Mouse (Mus musculus): ENCODE data around the gene Wwox. TPM values are rescaled to one million over a fixed set of nuclear protein-coding genes. Genes with fewer than 3 reads are reported as not detected.
A peak's percentile ranks its signal among the peaks of the same experiment; 100 is the strongest.

Gene Wwox
- total RNA-seq, 2 experiments from 2014 or later: 10.5 to 11.3 TPM

DNA sequence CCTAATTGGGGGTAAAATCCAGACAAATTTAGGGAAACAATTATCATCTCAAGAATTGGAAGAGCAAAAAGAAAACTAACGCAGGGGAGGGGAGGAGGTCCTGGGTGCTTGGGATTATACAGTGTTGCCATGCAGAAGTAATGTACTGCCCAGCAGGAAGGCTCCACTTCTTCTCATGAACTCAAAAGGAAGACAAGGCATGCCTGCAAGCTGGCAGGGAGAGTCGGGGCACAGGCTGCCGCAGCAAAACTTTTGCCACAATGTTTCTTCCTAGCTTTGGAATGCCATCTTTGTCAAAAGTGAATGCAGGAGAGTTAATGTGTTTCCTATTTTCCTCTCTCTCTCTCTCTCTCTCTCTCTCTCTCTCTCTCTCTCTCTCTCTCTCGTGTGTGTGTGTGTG is 163.6 kb downstream of the Wwox start:
- no peak for DNase-seq

DNA sequence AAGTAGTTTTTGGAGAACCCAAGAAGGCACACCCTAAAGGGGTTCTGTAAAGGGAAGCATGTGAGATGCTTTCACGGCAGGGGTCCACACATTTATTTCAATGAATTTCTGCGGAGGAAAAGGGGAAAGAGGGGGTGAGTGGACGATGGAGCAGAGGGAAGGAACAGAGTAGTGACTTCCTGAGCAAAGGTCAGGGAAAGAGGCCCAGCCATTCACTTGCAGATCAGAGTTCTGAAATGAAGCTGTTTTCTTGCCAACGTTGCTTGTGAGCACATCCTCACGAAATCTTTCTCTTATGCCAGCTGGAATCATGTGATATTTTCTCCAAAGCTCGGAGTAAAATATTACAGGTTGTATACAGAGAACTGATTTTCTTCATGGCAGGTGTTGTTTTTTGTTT is 164.1 kb downstream of the Wwox start:
- no peak for DNase-seq

- DNase-seq: no peak
These were observed 164.9 kb downstream of the Wwox start for GRCm38 (mm10) chr8:114604315-114604714.

DNA sequence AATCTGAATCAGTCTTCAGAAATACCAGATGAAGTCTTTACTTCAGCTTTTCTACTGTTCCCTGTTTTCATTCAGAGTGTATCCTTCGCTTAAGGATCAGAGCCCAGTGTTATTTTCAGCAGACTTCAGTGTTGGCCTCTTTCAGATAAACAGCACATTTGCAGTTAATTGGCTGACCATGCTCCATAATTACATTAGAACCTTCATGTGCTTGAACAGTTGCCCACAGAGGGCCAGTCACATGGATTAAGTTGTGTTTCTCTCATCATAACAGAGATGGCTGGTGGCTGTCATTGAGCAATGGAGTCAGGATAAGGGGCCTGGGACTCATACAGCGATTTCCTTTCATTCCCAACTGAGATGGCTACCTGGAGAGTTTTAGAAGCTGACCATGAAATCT is 166.2 kb downstream of the Wwox start:
- DNase-seq: no peak

DNA sequence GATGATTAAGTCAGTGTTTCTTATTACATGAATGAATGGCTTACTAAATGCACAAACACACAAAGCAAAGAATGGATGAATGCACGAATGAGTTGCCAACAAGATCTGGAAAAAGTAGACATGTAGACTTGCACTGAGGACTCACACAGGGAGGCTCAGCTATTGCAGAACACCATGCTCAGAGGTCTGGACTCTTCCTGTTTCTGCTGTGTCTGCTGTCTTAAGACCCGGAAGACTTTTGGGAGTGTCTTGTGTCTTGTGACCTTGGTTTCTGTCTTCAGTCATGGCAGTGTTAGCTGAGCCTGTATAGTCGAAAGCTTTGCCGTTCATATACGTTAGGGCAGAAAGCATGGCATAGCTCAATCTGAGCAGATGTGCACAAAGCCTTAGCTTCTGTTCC is 169.9 kb downstream of the Wwox start:
- no peak for DNase-seq

- no peak for DNase-seq
These were observed 171.6 kb downstream of the Wwox start for GRCm38 (mm10) chr8:114611075-114611474.

DNA sequence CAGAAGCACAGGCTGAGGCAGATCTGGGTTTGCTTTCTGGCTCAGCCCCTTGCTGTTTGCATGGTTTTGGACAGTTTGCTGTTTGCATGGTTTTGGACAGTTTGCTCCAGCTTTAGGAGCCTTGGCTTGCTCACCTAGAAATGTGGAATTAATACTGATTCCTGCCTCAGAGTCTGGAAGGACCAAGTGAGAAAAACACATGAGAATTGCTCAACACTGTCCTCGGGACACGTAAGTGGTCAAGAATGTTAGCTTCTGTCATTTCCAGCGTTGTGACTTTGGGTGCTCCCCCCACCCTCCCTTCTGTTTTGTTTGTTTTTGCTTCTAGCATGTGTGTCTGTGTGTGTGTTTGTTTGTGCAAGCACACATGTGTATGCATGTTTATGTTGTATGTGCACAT is 172.6 kb downstream of the Wwox start:
- no peak for DNase-seq

DNA sequence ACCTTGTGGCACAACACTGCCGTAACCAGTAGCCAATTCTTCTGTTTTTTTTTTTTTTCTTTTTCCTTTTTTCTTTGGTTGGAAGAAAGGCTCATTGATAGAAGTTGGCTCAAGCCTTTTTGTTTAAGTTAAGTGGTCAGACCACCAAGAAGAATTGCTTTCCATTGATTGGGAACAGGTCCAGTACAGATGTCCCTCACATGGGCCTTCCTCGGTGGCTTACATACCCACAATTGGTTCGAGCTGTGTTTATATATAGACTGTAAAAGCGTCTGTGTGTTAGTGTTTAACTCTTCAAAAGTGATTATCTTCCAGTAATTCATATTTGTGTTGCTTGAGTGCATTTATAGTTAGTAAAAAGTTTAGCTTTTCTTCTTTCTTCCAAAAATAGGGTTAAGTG is 176.0 kb downstream of the Wwox start:
- no peak for DNase-seq

DNA sequence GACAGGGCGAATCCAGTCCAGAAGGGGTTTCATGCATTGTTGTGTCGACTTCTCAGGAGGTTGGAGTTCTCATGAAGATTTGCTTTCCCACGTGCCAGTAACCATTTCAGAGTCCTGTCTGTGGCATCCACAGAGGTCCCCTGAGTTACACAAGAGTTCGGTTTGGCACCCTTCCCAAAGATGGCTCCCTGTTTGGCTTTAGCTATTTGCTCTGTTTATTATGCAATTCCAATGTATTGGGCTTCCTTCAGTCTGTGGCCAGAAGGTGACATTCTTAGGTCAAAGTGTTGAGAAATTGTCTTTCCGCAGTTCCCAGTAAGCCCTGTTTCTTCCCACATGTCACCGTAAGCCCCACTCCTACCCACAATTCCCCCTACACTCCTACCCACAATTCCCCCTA is 176.5 kb downstream of the Wwox start:
- DNase-seq: no peak

DNA sequence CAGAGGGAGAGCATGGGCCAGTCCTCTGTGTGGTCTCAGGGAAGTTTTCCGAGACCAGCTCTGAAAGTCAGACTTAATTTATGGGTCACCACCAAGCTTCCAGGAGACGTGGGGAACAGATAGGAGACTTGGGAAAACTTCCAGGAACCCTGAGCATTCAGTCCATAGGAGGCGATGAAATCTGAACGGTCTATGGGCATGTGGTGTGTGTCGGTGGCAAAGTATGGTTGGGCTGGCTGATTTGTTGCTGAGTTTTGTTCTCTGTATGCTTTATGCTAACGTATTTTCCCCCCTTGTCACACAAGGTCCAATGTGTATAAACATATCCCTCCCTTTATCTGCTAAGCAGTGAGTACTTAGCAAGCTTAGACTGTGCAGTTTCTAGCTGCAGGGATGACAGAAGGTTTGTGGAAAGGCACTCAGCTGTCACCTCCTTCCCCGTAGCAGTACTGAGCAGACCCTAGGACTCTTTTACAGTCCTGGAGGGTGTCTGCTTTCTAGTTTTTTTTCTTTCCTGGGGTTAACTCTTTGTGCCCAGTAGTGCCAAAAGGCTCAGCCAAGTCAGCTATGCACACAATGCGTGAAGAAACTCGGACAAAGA is 179.6 kb downstream of the Wwox start:
- DNase-seq: no peak

DNA sequence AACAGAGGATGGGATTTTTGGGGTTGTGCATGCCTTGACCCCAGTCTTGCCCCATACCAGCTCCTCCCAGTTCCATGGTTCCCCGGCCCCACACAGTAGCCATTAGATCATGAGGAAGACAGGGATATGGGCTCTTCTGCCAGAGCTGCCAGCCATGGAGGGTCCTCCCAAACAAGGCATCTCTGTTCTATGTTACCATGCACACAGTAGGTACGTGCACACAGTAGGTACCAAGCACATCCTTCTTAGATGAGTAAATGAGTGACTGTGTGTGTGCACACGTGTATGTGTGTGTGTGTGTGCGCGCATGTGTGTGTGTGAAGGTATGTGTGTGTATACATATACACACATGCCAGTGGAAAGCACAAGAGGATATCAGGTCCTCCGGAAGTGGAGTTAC is 185.9 kb downstream of the Wwox start:
- DNase-seq: no peak

DNA sequence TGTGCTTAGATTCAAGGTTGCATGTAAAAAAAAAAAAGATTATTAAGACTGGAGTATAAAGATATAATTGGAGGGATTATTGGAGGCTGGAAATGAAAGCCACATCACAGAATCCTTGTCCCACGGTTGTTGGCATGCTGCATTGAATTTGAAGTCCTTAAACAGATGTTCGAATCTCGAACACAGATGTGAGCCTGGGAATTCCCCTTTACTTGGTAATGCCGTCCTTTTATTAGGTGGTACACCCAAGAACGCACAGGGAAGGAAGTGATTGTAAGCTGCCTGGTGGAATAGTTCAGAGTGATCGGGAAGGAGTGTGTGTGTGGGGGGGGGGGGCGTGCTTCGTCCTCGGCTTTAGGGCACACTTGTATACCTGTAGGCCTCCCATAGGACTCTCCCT is 187.4 kb downstream of the Wwox start:
- DNase-seq: no peak

GRCm38 (mm10) chr8:114629719-114630118 is 190.3 kb downstream of the Wwox start:
- DNase-seq: no peak

- DNase-seq: no peak
These were observed 191.6 kb downstream of the Wwox start for GRCm38 (mm10) chr8:114631087-114631486.

DNA sequence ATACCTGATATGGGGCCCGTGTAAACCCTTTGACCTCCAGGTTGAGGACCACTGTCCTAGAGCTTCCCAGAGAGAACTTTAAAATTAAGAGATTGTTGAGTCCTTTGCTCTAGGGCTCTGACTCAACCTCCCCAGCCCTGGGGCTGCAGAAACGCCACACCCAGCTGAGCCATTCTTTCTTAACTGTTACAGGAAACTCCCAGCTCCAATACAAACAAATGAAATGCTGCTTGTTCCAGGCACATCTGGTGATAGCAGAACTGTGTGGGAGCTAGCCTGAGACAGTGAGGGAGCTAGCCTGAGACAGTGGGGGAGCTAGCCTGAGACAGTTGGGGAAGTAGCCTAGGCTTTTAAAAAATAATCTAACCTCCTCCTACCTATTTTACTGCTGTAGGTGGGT is 194.7 kb downstream of the Wwox start:
- DNase-seq: no peak

DNA sequence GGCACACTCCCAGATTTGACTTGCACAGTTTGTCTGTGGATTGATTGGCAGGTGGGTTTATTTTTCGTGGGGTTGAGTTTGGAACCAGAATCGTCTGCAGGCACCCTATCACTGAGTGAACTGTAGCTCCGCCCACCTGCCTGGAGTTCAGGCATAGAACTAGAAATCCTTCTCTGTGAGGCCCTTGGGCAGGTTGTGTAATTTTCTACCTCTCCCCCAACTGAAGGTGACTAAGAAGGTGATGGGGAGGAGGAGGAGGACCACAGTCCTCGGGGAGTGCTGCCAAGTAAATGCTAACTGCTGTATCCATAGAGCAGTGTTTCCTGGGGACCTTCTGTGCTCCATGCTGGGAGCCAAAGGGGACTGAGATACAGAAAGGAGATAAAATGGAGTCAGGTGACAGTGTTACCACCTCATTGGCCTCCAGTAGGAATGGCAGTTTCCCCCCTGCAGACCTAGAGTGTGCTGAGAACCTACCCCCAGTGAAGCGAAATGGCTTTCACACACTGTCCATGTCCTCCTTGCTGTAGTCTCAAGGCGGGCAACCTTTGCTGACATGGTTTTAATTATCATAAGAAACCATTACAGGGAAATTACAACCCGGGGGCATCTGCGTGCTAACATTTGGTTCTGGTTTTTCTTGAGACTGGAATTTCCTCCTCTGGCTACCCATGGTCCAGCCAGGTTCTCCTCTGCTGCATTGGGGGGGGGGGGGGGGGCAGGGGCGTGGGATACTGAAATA is 195.4 kb downstream of the Wwox start:
- DNase-seq: no peak

GRCm38 (mm10) chr8:114636376-114636775 is 196.9 kb downstream of the Wwox start:
- DNase-seq: no peak

GRCm38 (mm10) chr8:114641809-114642208 is 202.4 kb downstream of the Wwox start:
- no peak for DNase-seq

GRCm38 (mm10) chr8:114650789-114651188 is 211.3 kb downstream of the Wwox start:
- no peak for DNase-seq

DNA sequence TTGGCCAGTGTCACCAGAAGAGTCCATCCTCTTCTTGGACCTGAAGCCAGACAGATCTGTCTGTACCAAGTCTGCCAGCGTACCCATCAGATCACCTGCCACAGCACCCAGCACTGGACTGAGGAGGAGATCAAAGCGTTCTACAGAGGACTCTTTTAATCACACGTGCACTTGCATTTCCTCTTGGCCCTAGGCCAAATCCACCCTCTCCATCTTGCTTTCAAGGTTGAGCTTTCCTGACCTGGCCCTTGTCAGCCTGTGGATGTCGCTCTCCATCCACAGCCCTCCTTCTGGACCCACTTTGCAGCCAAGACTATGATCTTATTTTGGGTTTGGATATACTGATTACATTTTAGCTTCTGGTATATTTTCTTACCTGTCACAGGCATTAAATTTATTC is 218.3 kb downstream of the Wwox start:
- no peak for DNase-seq

DNA sequence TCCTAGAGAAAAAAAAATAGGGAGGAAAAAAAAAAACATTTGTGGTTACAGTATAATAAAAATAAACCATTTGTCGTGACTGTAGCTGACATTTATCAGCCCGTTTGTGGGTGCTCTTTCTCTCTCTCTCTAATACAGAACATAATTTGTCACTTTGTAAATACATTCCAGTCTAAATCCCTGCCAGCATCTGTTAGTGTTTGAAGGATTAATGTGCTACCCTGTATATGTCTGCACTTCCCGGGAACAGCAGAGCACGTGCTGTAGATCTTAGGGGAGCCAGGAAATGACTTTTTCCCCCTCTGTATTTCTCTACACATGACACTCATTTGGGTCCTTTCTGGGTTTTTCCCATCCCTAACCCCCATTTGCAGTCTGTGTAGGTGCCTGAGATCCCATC is 219.0 kb downstream of the Wwox start:
- DNase-seq: no peak

GRCm38 (mm10) chr8:114663053-114663452 is 223.6 kb downstream of the Wwox start:
- DNase-seq: no peak

- no peak for DNase-seq
These were observed 226.1 kb downstream of the Wwox start for GRCm38 (mm10) chr8:114665521-114665920.

- no peak for DNase-seq
These were observed 231.3 kb downstream of the Wwox start for GRCm38 (mm10) chr8:114670801-114671200.

DNA sequence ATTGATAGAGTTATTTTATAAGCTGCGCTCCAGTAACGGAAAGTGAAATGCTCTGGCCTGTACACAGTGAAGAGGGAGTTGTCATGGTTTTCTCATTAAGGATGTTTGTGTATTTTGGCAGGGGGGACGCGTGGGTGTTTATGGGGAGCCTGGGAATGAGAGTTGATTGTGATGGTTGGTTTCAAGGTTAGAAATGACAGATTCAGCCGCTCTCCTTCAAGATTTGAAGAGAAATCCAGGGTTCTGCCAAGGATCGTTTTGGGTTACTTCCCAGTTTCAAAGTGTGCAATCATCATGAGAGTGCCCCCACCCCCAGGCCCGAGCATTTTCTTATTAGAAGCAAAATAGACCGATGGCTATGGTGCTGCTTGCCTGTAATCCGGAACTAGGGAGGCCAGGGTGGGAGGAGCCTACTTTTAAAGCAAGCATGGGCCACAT is 231.8 kb downstream of the Wwox start:
- peak; percentile 65 for DNase-seq
